Mouse (Mus musculus): Measurements from ENCODE around the gene Cfap126.
"Not testable (repeated sequence)": the region's sequence is repeated elsewhere in the genome, so short reads cannot be mapped to it uniquely, and the experiment has no call there.

GRCm38 (mm10) chr1:171078419-171078818 is 35.3 kb upstream of the Cfap126 start:
- TF ChIP-seq POLR2A, CTCF (IDR thresholded peaks at IDR 0.05; ENCODE audit: extremely low read depth, insufficient read depth, low read length): not testable (repeated sequence)
